Mouse (Mus musculus): ENCODE results near the gene Lrrk1. TPM values are rescaled to one million over a fixed set of nuclear protein-coding genes. Genes with fewer than 3 reads are reported as not detected.

Lrrk1 gene
- polyA plus RNA-seq, 1 experiment from 2014 or later = 11.9 TPM

GRCm38 (mm10) chr7:66388621-66389532 lies 727 bp upstream of the Lrrk1 start:
- WGBS = 12% methylated on average over 28 of the region's 28 CpGs
- ATAC-seq (ENCODE audit: low read depth) = peak; percentile 84
- Histone ChIP-seq H3K36me3 (ENCODE audit: control insufficient read depth, insufficient read depth, low read length) (no peaks in the 10 kb centered on the region), H3K4me1 (ENCODE audit: control insufficient read depth, insufficient read depth, low read length) (no peaks in the 10 kb centered on the region), H3K4me3 (ENCODE audit: low read depth, low read length) (peak overlapping the region; percentile 75), H3K9ac (ENCODE audit: low read depth, low read length) (peak overlapping the region; percentile 91), H3K27me3 (replicated peaks; ENCODE audit: control insufficient read depth, insufficient read depth, low read length) (no peaks in the 10 kb centered on the region), H3K4me2 (ENCODE audit: low read depth, low read length) (peak overlapping the region; percentile 96), H3K27ac (replicated peaks; ENCODE audit: low read depth, low read length) (peak overlapping the region; percentile 55), H3K9me3 (ENCODE audit: control insufficient read depth, low read length) (no peaks in the 10 kb centered on the region)
- peak; percentile 93 for DNase-seq (ENCODE audit: low spot score)

- Histone ChIP-seq H3K4me2 (ENCODE audit: low read depth, low read length) (peak overlapping the region; percentile 96), H3K9ac (ENCODE audit: low read depth, low read length) (peak overlapping the region; percentile 91), H3K9me3 (ENCODE audit: control insufficient read depth, low read length) (no peaks in the 10 kb centered on the region), H3K36me3 (ENCODE audit: control insufficient read depth, insufficient read depth, low read length) (no peaks in the 10 kb centered on the region), H3K27me3 (replicated peaks; ENCODE audit: control insufficient read depth, insufficient read depth, low read length) (no peaks in the 10 kb centered on the region), H3K27ac (replicated peaks; ENCODE audit: low read depth, low read length) (peak overlapping the region; percentile 55; the same call in 1 of the 2 replicates), H3K4me1 (ENCODE audit: control insufficient read depth, insufficient read depth, low read length) (no peaks in the 10 kb centered on the region), H3K4me3 (ENCODE audit: low read depth, low read length) (peak overlapping the region; percentile 75)
- ATAC-seq (ENCODE audit: low read depth) (no peak), DNase-seq (ENCODE audit: low spot score) (peak; percentile 28)
- WGBS = 0% methylated on average over 13 of the region's 13 CpGs
Measured at GRCm38 (mm10) chr7:66387419-66387812, 734 bp downstream of the Lrrk1 start.

GRCm38 (mm10) chr7:66386411-66386810 lies 1.7 kb downstream of the Lrrk1 start:
- Histone ChIP-seq H3K27me3 (replicated peaks; ENCODE audit: control insufficient read depth, insufficient read depth, low read length) (no peaks in the 10 kb centered on the region), H3K4me1 (ENCODE audit: control insufficient read depth, insufficient read depth, low read length) (no peaks in the 10 kb centered on the region), H3K4me3 (ENCODE audit: low read depth, low read length) (no peak overlapping the region), H3K9me3 (ENCODE audit: control insufficient read depth, low read length) (no peaks in the 10 kb centered on the region), H3K36me3 (ENCODE audit: control insufficient read depth, insufficient read depth, low read length) (no peaks in the 10 kb centered on the region), H3K4me2 (ENCODE audit: low read depth, low read length) (no peak overlapping the region), H3K9ac (ENCODE audit: low read depth, low read length) (no peak overlapping the region), H3K27ac (replicated peaks; ENCODE audit: low read depth, low read length) (no peak overlapping the region)
- DNase-seq (ENCODE audit: low spot score) (no peak), ATAC-seq (ENCODE audit: low read depth) (no peak)
- 91% methylated on average over 6 of the region's 6 CpGs for WGBS

- Histone ChIP-seq H3K9ac (ENCODE audit: low read depth, low read length) (no peak overlapping the region), H3K36me3 (ENCODE audit: control insufficient read depth, insufficient read depth, low read length) (peaks cover under 1% of the 10 kb centered on the region; the same call in 1 of the 2 replicates), H3K9me3 (ENCODE audit: control insufficient read depth, low read length) (no peaks in the 10 kb centered on the region), H3K4me3 (ENCODE audit: low read depth, low read length) (no peak overlapping the region), H3K27me3 (replicated peaks; ENCODE audit: control insufficient read depth, insufficient read depth, low read length) (no peaks in the 10 kb centered on the region), H3K27ac (replicated peaks; ENCODE audit: low read depth, low read length) (no peak overlapping the region), H3K4me2 (ENCODE audit: low read depth, low read length) (no peak overlapping the region), H3K4me1 (ENCODE audit: control insufficient read depth, insufficient read depth, low read length) (no peaks in the 10 kb centered on the region)
- DNase-seq (ENCODE audit: low spot score) (no peak), ATAC-seq (ENCODE audit: low read depth) (no peak)
- WGBS = 94% methylated on average over 12 of the region's 12 CpGs
Measured at GRCm38 (mm10) chr7:66385826-66386225, 2.3 kb downstream of the Lrrk1 start.

- Histone ChIP-seq H3K27ac (replicated peaks; ENCODE audit: low read depth, low read length) (no peak overlapping the region), H3K27me3 (replicated peaks; ENCODE audit: control insufficient read depth, insufficient read depth, low read length) (no peaks in the 10 kb centered on the region), H3K36me3 (ENCODE audit: control insufficient read depth, insufficient read depth, low read length) (peaks cover 7% of the 10 kb centered on the region; the same call in 1 of the 2 replicates), H3K9me3 (ENCODE audit: control insufficient read depth, low read length) (no peaks in the 10 kb centered on the region), H3K4me2 (ENCODE audit: low read depth, low read length) (no peak overlapping the region), H3K4me1 (ENCODE audit: control insufficient read depth, insufficient read depth, low read length) (no peaks in the 10 kb centered on the region), H3K9ac (ENCODE audit: low read depth, low read length) (no peak overlapping the region), H3K4me3 (ENCODE audit: low read depth, low read length) (no peak overlapping the region)
- DNase-seq (ENCODE audit: low spot score) = no peak
- WGBS = 90% methylated on average over 8 of the region's 8 CpGs
- ATAC-seq (ENCODE audit: low read depth) = no peak
Measured at GRCm38 (mm10) chr7:66384891-66385290, 3.3 kb downstream of the Lrrk1 start.

- DNase-seq (ENCODE audit: low spot score) (peak; percentile 75), ATAC-seq (ENCODE audit: low read depth) (no peak)
- whole genome bisulfite sequencing = 63% methylated on average over 5 of the region's 5 CpGs
- H3K27me3 ChIP-seq (replicated peaks; ENCODE audit: control insufficient read depth, insufficient read depth, low read length) = no peaks in the 10 kb centered on the region
- H3K4me2 ChIP-seq (ENCODE audit: low read depth, low read length) = no peak overlapping the region
- H3K4me3 ChIP-seq (ENCODE audit: low read depth, low read length) = no peak overlapping the region
- H3K4me1 ChIP-seq (ENCODE audit: control insufficient read depth, insufficient read depth, low read length) = no peaks in the 10 kb centered on the region
- H3K36me3 ChIP-seq (ENCODE audit: control insufficient read depth, insufficient read depth, low read length) = peaks cover 7% of the 10 kb centered on the region; the same call in 1 of the 2 replicates
- H3K9me3 ChIP-seq (ENCODE audit: control insufficient read depth, low read length) = no peaks in the 10 kb centered on the region
- no peak overlapping the region for H3K9ac ChIP-seq (ENCODE audit: low read depth, low read length)
- peak overlapping the region; percentile 36; the same call in 1 of the 2 replicates for H3K27ac ChIP-seq (replicated peaks; ENCODE audit: low read depth, low read length)
Measured at GRCm38 (mm10) chr7:66384213-66384612, 3.9 kb downstream of the Lrrk1 start.

GRCm38 (mm10) chr7:66376560-66376959 lies 11.6 kb downstream of the Lrrk1 start:
- DNase-seq (ENCODE audit: low spot score) = no peak
- Histone ChIP-seq H3K9ac (ENCODE audit: low read depth, low read length) (no peak overlapping the region), H3K4me1 (ENCODE audit: control insufficient read depth, insufficient read depth, low read length) (no peaks in the 10 kb centered on the region), H3K27me3 (replicated peaks; ENCODE audit: control insufficient read depth, insufficient read depth, low read length) (no peaks in the 10 kb centered on the region), H3K9me3 (ENCODE audit: control insufficient read depth, low read length) (no peaks in the 10 kb centered on the region), H3K27ac (replicated peaks; ENCODE audit: low read depth, low read length) (peak overlapping the region; percentile 7; the same call in 1 of the 2 replicates), H3K4me2 (ENCODE audit: low read depth, low read length) (no peak overlapping the region), H3K36me3 (ENCODE audit: control insufficient read depth, insufficient read depth, low read length) (peaks cover 7% of the 10 kb centered on the region; the same call in 1 of the 2 replicates), H3K4me3 (ENCODE audit: low read depth, low read length) (no peak overlapping the region)
- ATAC-seq (ENCODE audit: low read depth) = no peak
- 74% methylated on average over 10 of the region's 10 CpGs for WGBS

GRCm38 (mm10) chr7:66375736-66376135 lies 12.4 kb downstream of the Lrrk1 start:
- no peak for DNase-seq (ENCODE audit: low spot score)
- Histone ChIP-seq H3K9me3 (ENCODE audit: control insufficient read depth, low read length) (no peaks in the 10 kb centered on the region), H3K27me3 (replicated peaks; ENCODE audit: control insufficient read depth, insufficient read depth, low read length) (no peaks in the 10 kb centered on the region), H3K4me3 (ENCODE audit: low read depth, low read length) (no peak overlapping the region), H3K36me3 (ENCODE audit: control insufficient read depth, insufficient read depth, low read length) (peaks cover 5% of the 10 kb centered on the region; the same call in 1 of the 2 replicates), H3K27ac (replicated peaks; ENCODE audit: low read depth, low read length) (no peak overlapping the region), H3K4me1 (ENCODE audit: control insufficient read depth, insufficient read depth, low read length) (no peaks in the 10 kb centered on the region), H3K9ac (ENCODE audit: low read depth, low read length) (no peak overlapping the region), H3K4me2 (ENCODE audit: low read depth, low read length) (no peak overlapping the region)
- 82% methylated on average over 4 of the region's 4 CpGs for WGBS
- no peak for ATAC-seq (ENCODE audit: low read depth)

Data from embryonic facial prominence, embryonic 14.5 days (tissue).